Mouse (Mus musculus) adrenal gland, adult 8-10 months (tissue): ENCODE data around the gene Wipf2. TPM values are rescaled to one million over a fixed set of nuclear protein-coding genes. Genes with fewer than 3 reads are reported as not detected.

Experiments
- DNase-seq: peaks from one replicate; pipeline ENCODE4 v3.0.0; 2022
- total RNA-seq, 4 experiments: library from RNA; stranded (reverse); gene quantifications; 2 replicates each; pipeline ENCODE4 v1.2.4; 2022

The Wipf2 gene
- total RNA-seq, 4 experiments from 2014 or later = 20.4 to 26.7 (median 23.5) TPM

DNA sequence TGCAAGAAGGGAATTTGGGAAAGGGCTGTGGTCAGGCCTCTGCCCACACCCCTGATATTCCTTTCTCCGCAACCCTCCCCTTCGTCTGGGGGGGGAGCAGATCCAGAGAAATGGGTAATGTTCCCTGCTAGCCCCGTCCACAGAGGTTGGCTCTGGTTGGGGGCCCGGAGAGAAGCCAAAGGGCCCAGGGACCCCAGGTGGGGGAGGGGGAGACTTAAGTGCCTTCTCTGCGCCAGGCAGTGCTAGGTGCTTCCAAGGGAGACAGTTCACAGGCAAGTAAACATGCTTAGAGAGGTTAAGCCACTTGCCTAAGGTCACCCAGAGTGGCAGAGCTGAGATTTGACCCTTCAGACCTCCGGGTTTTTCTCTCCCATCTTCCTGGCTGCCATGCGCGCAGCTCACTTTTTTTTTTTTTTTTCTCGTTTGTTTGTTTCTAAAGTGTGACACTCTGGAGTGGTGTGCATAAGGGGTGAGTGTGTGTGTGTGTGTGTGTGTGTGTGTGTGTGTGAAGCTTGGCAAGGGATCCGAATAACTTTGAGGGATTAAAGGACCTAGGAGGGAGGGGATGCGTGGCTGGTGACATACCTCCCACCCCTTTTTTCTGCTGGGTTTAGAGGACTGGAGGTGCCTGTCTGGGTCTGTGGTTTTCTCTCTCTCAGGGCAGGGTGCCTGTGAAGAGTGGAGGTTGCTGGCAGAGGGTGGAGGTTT is 81.6 kb downstream of the Wipf2 start:
- DNase-seq = no peak

- peak; percentile 90 for DNase-seq
Measured at GRCm38 (mm10) chr11:98945605-98945977, 82.2 kb downstream of the Wipf2 start.

- DNase-seq = no peak
Measured at GRCm38 (mm10) chr11:98947969-98948569, 84.6 kb downstream of the Wipf2 start.

GRCm38 (mm10) chr11:98949242-98949957 is 86.0 kb downstream of the Wipf2 start:
- no peak for DNase-seq

GRCm38 (mm10) chr11:98949958-98950460 is 86.6 kb downstream of the Wipf2 start:
- no peak for DNase-seq

- DNase-seq = no peak
Measured at GRCm38 (mm10) chr11:98950484-98950883, 87.0 kb downstream of the Wipf2 start.

GRCm38 (mm10) chr11:98951026-98951906 is 87.8 kb downstream of the Wipf2 start:
- peak; percentile 78 for DNase-seq

GRCm38 (mm10) chr11:98952111-98952510 is 88.7 kb downstream of the Wipf2 start:
- DNase-seq = no peak

- no peak for DNase-seq
Measured at GRCm38 (mm10) chr11:98952736-98953135, 89.3 kb downstream of the Wipf2 start.

DNA sequence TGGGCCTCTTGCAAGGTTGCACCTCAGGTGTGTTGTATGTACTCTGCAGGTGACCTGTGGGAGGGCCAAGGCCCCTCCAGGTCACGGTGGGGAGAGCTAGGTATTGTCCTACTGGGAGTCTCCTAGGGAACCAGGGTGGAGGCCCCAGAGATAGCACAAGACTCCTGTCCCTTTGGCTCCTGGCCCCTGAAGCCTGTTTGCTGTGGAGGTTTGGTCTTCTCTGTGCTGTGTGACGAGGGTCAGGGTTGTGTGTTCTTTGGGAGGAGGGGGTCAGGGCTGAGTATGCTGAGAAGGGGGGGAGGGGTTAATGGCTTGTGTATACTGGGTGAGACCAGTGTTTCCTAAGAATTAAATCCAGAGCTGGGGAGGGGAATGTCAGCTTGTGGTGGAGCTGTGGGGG is 89.9 kb downstream of the Wipf2 start:
- DNase-seq = no peak

DNA sequence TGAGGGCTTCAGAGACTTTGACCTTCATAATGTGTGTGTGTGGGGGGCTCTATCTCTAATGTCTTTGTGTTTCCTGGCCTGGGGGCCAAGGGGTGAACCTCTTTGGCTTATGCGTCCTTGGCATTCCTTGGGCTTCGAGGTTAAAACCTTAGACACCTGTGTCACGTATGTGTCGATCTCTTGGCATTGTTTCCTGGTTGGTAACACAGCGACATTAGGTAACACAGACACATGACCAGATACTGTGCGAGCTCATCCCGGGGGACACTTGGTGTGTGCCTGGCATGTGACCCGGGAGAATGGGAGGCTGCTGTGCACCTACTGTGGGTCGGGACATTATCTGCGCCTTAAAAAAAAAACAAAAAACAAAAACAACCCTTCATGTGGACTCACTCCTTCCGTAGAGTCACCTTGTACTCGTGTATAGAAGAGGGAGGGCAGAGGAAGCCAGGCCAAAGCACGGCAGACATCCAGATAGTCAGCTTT is 90.4 kb downstream of the Wipf2 start:
- DNase-seq = no peak

- no peak for DNase-seq
Measured at GRCm38 (mm10) chr11:98954373-98954772, 90.9 kb downstream of the Wipf2 start.

Other genes with a start within 250 kb of the Wipf2 start
- gene Gm12355, start 238.0 kb upstream of the Wipf2 start, total RNA-seq = 10 to 100 TPM; 12.6 to 16.2 (median 14.5) TPM
- gene Gsdma3, start 237.3 kb upstream of the Wipf2 start, total RNA-seq = 10 to 100 TPM in 1 of 4 experiments, 1 to 10 TPM in 3; 1.5 to 14.3 (median 4.9) TPM
- gene Gsdma2, start 216.9 kb upstream of the Wipf2 start, total RNA-seq = under 1 TPM in 1 of 4 experiments, not detected in 3; 0.63 TPM
- not detected for gene Gsdma, start 199.3 kb upstream of the Wipf2 start, total RNA-seq
- gene Psmd3, start 181.1 kb upstream of the Wipf2 start, total RNA-seq = 100 to 1,000 TPM; 115 to 121 (median 117) TPM
- not detected for gene Csf3, start 162.4 kb upstream of the Wipf2 start, total RNA-seq
- 10 to 100 TPM; 47.7 to 63.3 (median 55.7) TPM for gene Med24, start 134.2 kb upstream of the Wipf2 start, total RNA-seq
- 100 to 1,000 TPM in 1 of 4 experiments, 10 to 100 TPM in 3; 67.1 to 111 (median 82.9) TPM for gene Thra, start 123.0 kb upstream of the Wipf2 start, total RNA-seq
- 100 to 1,000 TPM; 140 to 286 (median 201) TPM for gene Nr1d1, start 88.3 kb upstream of the Wipf2 start, total RNA-seq
- gene Msl1, start 68.1 kb upstream of the Wipf2 start, total RNA-seq = 10 to 100 TPM; 93.5 to 98.5 (median 93.7) TPM
- gene Casc3, start 58.7 kb upstream of the Wipf2 start, total RNA-seq = 10 to 100 TPM; 34.3 to 47.2 (median 41.6) TPM
- 1 to 10 TPM in 2 of 4 experiments, under 1 TPM in 2; 0.55 to 1.8 (median 1.0) TPM for gene Rapgefl1, start 26.9 kb upstream of the Wipf2 start, total RNA-seq
- under 1 TPM; 0.20 to 0.95 (median 0.72) TPM for gene Cdc6, start 44.2 kb downstream of the Wipf2 start, total RNA-seq
- 10 to 100 TPM; 21.3 to 36.8 (median 30.8) TPM for gene Rara, start 64.2 kb downstream of the Wipf2 start, total RNA-seq
- gene Gjd3, start 119.4 kb downstream of the Wipf2 start, total RNA-seq = not detected
- 1 to 10 TPM; 3.1 to 8.3 (median 6.1) TPM for gene Top2a, start 160.6 kb downstream of the Wipf2 start, total RNA-seq
- gene Igfbp4, start 177.6 kb downstream of the Wipf2 start, total RNA-seq = 100 to 1,000 TPM in 2 of 4 experiments, 10 to 100 TPM in 2; 84.1 to 133 (median 104) TPM
- 1 to 10 TPM in 1 of 4 experiments, under 1 TPM in 3; 0.28 to 1.3 (median 0.31) TPM for gene Tns4, start 225.7 kb downstream of the Wipf2 start, total RNA-seq